In the genomic region with DNA sequence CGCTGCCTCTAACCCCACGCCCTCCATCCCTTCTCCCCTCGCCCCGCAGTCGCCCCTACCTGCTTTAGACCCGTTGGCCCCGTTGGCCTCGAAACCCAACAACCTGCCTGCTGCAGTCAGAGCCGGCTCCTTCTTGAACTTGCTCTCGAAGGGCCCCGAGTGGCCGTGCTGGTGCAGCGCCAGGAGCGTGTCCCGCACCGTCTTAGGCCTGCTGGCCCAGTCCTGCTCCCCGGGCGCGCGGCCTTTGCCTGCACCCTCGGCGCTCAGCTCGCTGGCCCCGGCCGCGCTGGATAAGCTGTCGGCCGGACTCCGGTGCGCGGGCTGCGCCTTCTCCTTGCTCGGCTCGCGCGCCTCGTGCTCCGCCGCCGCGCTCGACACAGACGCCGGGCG, we compare ENCODE assay signal across 8 mouse cellular contexts. TPM values are rescaled to one million over a fixed set of nuclear protein-coding genes. Genes with fewer than 3 reads are reported as not detected.
DNase-seq lines count a peak whose midpoint lies in the region; ATAC-seq and TF ChIP-seq lines count a peak whose summit lies in the region.

No protein-coding gene starts in this region.

- TF ChIP-seq CTCF in embryonic fibroblast, embryonic 13.5 days (IDR thresholded peaks at IDR 0.05; ENCODE audit: borderline replicate concordance, insufficient read depth, low read length), result no peak

- H3K27ac ChIP-seq in embryonic fibroblast, embryonic 13.5 days (ENCODE audit: insufficient read depth, low read length), result peak overlapping the region; percentile 95
- peak overlapping the region; percentile 97 for H3K27ac ChIP-seq in hindbrain, embryonic 15.5 days (replicated peaks)
- H3K27ac ChIP-seq in macrophage, result peak overlapping the region; percentile 96

- TF ChIP-seq POLR2A in embryonic fibroblast, embryonic 13.5 days (IDR thresholded peaks at IDR 0.05; ENCODE audit: low read depth, low read length), result no peak; the same call in 1 of the 2 replicates

- H3K36me3 ChIP-seq in hindbrain, embryonic 15.5 days, result no peaks in the 10 kb centered on the region
- H3K36me3 ChIP-seq in macrophage (ENCODE audit: inconsistent target), result no peaks in the 10 kb centered on the region

- ATAC-seq in cerebellum, adult (ENCODE audit: insufficient number of reproducible peaks, low FRiP score, low TSS enrichment), result no peak
- no peak for ATAC-seq in hindbrain, embryonic 15.5 days (ENCODE audit: low FRiP score, low read depth)

- peaks cover 6% of the 10 kb centered on the region for H3K4me1 ChIP-seq in embryonic fibroblast, embryonic 13.5 days (ENCODE audit: control insufficient read depth, insufficient read depth, low read length)
- H3K4me1 ChIP-seq in hindbrain, embryonic 15.5 days (replicated peaks), result peaks cover 68% of the 10 kb centered on the region

- H3K27me3 ChIP-seq in hindbrain, embryonic 15.5 days, result no peaks in the 10 kb centered on the region

- H3K79me2 ChIP-seq in macrophage (ENCODE audit: inconsistent target), result peaks cover 50% of the 10 kb centered on the region

- H3K4me3 ChIP-seq in embryonic fibroblast, embryonic 13.5 days (ENCODE audit: insufficient read depth, low read length), result peak overlapping the region; percentile 89
- peak overlapping the region; percentile 74 for H3K4me3 ChIP-seq in hindbrain, embryonic 15.5 days
- peak overlapping the region; percentile 67 for H3K4me3 ChIP-seq in macrophage (ENCODE audit: inconsistent target)

- H3K4me2 ChIP-seq in hindbrain, embryonic 15.5 days, result peak overlapping the region; percentile 99

- DNase-seq in cerebellum, adult 11 months, result peak; percentile 61
- DNase-seq in spleen, postnatal 10 days (ENCODE audit: low spot score in 2 of 2), result peak; percentile 66 to 68
- DNase-seq in spleen, adult 12 weeks (ENCODE audit: low spot score), result no peak
- peak; percentile 74 for DNase-seq in testis, postnatal 10 days (ENCODE audit: low spot score)

- 0% methylated on average over 41 of the region's 45 CpGs for WGBS in hindbrain, embryonic 15.5 days
- under 1% methylated on average over 45 of the region's 45 CpGs for WGBS in macrophage (ENCODE audit: missing documents)

- no peaks in the 10 kb centered on the region for H3K9me3 ChIP-seq in hindbrain, embryonic 15.5 days

- H3K9ac ChIP-seq in hindbrain, embryonic 15.5 days, result peak overlapping the region; percentile 99

RNA-seq across cellular contexts. Expression of a gene that starts 1.4 kb away (rescaled TPM):
- 58.6 and 74.8 TPM in 2 replicates for polyA plus RNA-seq in embryonic fibroblast, embryonic 13.5 days (2011; ENCODE audit: insufficient read length, low read depth, missing spikeins)
- polyA plus RNA-seq in hindbrain, embryonic 15.5 days (2015; fragmentation: Nextera tagmentation; extraction: Ambion mirVana), result 9.1 and 9.2 TPM in 2 replicates
- 100 to 1,000 TPM in 19 of 26 experiments, 10 to 100 TPM in 6, 1 to 10 TPM in 1; 2.6 to 175 (median 132) TPM for total RNA-seq in macrophage (2018; cell fraction: chromatin; rRNA removed)
- total RNA-seq in macrophage (2018; cell fraction: cytosol; rRNA removed), result 100 to 1,000 TPM in 12 of 26 experiments, 10 to 100 TPM in 14; 12.4 to 139 (median 98.3) TPM
- 100 to 1,000 TPM in 23 of 26 experiments, 10 to 100 TPM in 3; 17.9 to 251 (median 174) TPM for total RNA-seq in macrophage (2018; cell fraction: nucleus; rRNA removed)
- 39.1 to 68.1 TPM (median 42.7 TPM) in 3 replicates for polyA plus RNA-seq in macrophage (2018)
